Mouse (Mus musculus) splenic B cell, adult 2 months (primary cell): ENCODE measurements around the gene Olfr961.

Experiments used
- DNase-seq: peaks from one replicate; pipeline ENCODE4 v3.0.0-alpha.2; 2011; ENCODE audit warnings: low read depth, low spot score
- H3K27me3 ChIP-seq: 2 replicates; pipeline ENCODE4 v1.6.1; 2012; ENCODE audit warnings: mild to moderate bottlenecking, low read length, moderate library complexity, mixed read lengths; ENCODE audit not compliant: control insufficient read depth, poor library complexity, insufficient read depth, severe bottlenecking
- H3K36me3 ChIP-seq: 2 replicates; pipeline ENCODE4 v1.6.1; 2012; ENCODE audit warnings: mild to moderate bottlenecking, low read length, moderate library complexity, mixed read lengths; ENCODE audit not compliant: control insufficient read depth, poor library complexity, insufficient read depth, severe bottlenecking

Gene Olfr961

GRCm38 (mm10) chr9:39669723-39670122 is 24.8 kb downstream of the Olfr961 start:
- no peaks in the 10 kb centered on the region for H3K27me3 ChIP-seq
- no peaks in the 10 kb centered on the region for H3K36me3 ChIP-seq
- DNase-seq: no peak

GRCm38 (mm10) chr9:39674820-39675219 is 29.9 kb downstream of the Olfr961 start:
- H3K36me3 ChIP-seq: no peaks in the 10 kb centered on the region
- H3K27me3 ChIP-seq: no peaks in the 10 kb centered on the region
- DNase-seq: no peak

GRCm38 (mm10) chr9:39678557-39678956 is 33.7 kb downstream of the Olfr961 start:
- no peaks in the 10 kb centered on the region for H3K36me3 ChIP-seq
- DNase-seq: no peak

GRCm38 (mm10) chr9:39679280-39679679 is 34.4 kb downstream of the Olfr961 start:
- no peak for DNase-seq
- Histone ChIP-seq H3K27me3 (no peaks in the 10 kb centered on the region), H3K36me3 (no peaks in the 10 kb centered on the region)

More at GRCm38 (mm10) chr9:39678557-39678956, 33.7 kb downstream of the Olfr961 start:
- H3K27me3 ChIP-seq: no peaks in the 10 kb centered on the region
